Mouse (Mus musculus) MEL (cell line): ENCODE measurements at regions not wholly inside any gene's neighbourhood (a gene's known extent, or its start where the extent isn't known, plus 50 kb on each side); places are given as distances from the start of the nearest gene placed in this dataset.

Experiments
- DNase-seq: peaks from one replicate; pipeline ENCODE4 v3.0.0; 2011; ENCODE audit warnings: low read depth, low spot score
- H3K27ac ChIP-seq: 2 replicates; pipeline ENCODE4 v1.5.1; 2012; ENCODE audit warnings: low read depth, mild to moderate bottlenecking, control low read depth, low read length, moderate library complexity; ENCODE audit not compliant: control insufficient read depth
- H3K27me3 ChIP-seq, 2 experiments: fragments of 150-350 bp in 1 of 2; sonication (generic) in 1 of 2; 2 replicates each; pipeline ENCODE4 v1.6.1; 2012; ENCODE audit warnings: low read length in 2 of 2, mild to moderate bottlenecking in 2 of 2, improper control_type of control experiment in 1 of 2, moderate library complexity in 1 of 2; ENCODE audit not compliant: insufficient read depth in 2 of 2, control insufficient read depth in 1 of 2
- H3K36me3 ChIP-seq, 2 experiments: 2 replicates each; pipeline ENCODE4 v1.6.1; 2012 to 2014; ENCODE audit warnings: low read length in 2 of 2, improper control_type of control experiment in 1 of 2, inconsistent platforms in 1 of 2, mild to moderate bottlenecking in 1 of 2; ENCODE audit not compliant: insufficient read depth in 2 of 2, control insufficient read depth in 1 of 2
- H3K4me1 ChIP-seq, 2 experiments: fragments of 150-350 bp in 1 of 2; sonication (generic) in 1 of 2; 2 replicates each; pipeline ENCODE4 v1.6.1; 2012; ENCODE audit warnings: low read length in 2 of 2, improper control_type of control experiment in 1 of 2, mild to moderate bottlenecking in 1 of 2; ENCODE audit not compliant: insufficient read depth in 2 of 2, control insufficient read depth in 1 of 2
- H3K4me3 ChIP-seq, 2 experiments: fragments of 150-350 bp in 1 of 2; sonication (generic) in 1 of 2; 2 replicates each; pipeline ENCODE4 v1.5.1; 2012; ENCODE audit warnings: low read depth in 2 of 2, low read length in 2 of 2, mild to moderate bottlenecking in 2 of 2, moderate library complexity in 2 of 2, control low read depth in 1 of 2, improper control_type of control experiment in 1 of 2; ENCODE audit not compliant: control insufficient read depth in 1 of 2, insufficient read depth in 1 of 2
- H3K79me2 ChIP-seq: 2 replicates; pipeline ENCODE4 v1.6.1; 2012; ENCODE audit warnings: mild to moderate bottlenecking, low read length, moderate library complexity; ENCODE audit not compliant: control insufficient read depth, poor library complexity, insufficient read depth
- H3K9ac ChIP-seq: 2 replicates; pipeline ENCODE4 v1.6.1; 2012; ENCODE audit warnings: low read depth, mild to moderate bottlenecking, control low read depth, low read length, moderate library complexity; ENCODE audit not compliant: control insufficient read depth, poor library complexity, severe bottlenecking
- H3K9me3 ChIP-seq: fragments of 150-350 bp; sonication (generic); replicated peaks from 2 replicates; pipeline ENCODE4 v1.6.1; 2012; ENCODE audit warnings: mild to moderate bottlenecking, low read length, improper control_type of control experiment, moderate library complexity; ENCODE audit not compliant: insufficient read depth
- BHLHE40 ChIP-seq: IDR thresholded peaks from 2 replicates; pipeline ENCODE4 v1.6.1; 2012; ENCODE audit warnings: low read depth, mild to moderate bottlenecking, inconsistent platforms, low read length, improper control_type of control experiment, borderline replicate concordance
- CHD1 ChIP-seq: IDR thresholded peaks from 2 replicates; pipeline ENCODE4 v1.6.1; 2012; ENCODE audit warnings: low read depth, mild to moderate bottlenecking, inconsistent platforms, low read length, improper control_type of control experiment
- CHD2 ChIP-seq: IDR thresholded peaks from 2 replicates; pipeline ENCODE4 v1.6.1; 2011; ENCODE audit warnings: low read length, improper control_type of control experiment
- ELF1 ChIP-seq: IDR thresholded peaks from 2 replicates; pipeline ENCODE4 v1.6.1; 2014; ENCODE audit warnings: low read depth, mild to moderate bottlenecking, inconsistent platforms, low read length, improper control_type of control experiment, moderate library complexity
- ETS1 ChIP-seq: IDR thresholded peaks from 2 replicates; pipeline ENCODE4 v1.6.1; 2012; ENCODE audit warnings: low read depth, mild to moderate bottlenecking, inconsistent platforms, low read length, improper control_type of control experiment, moderate library complexity
- GATA1 ChIP-seq: IDR thresholded peaks from 2 replicates; pipeline ENCODE4 v1.6.1; 2011; ENCODE audit warnings: low read depth, low read length, improper control_type of control experiment
- JUND ChIP-seq: IDR thresholded peaks from 2 replicates; pipeline ENCODE4 v1.6.1; 2011; ENCODE audit warnings: low read depth, mild to moderate bottlenecking, improper control_type of control experiment, low read length
- MAFK ChIP-seq: IDR thresholded peaks from 2 replicates; pipeline ENCODE4 v1.6.1; 2011; ENCODE audit warnings: low read depth, mild to moderate bottlenecking, low read length, improper control_type of control experiment, borderline replicate concordance
- MAX ChIP-seq: IDR thresholded peaks from 2 replicates; pipeline ENCODE4 v1.6.1; 2011; ENCODE audit warnings: low read length, improper control_type of control experiment
- MXI1 ChIP-seq: IDR thresholded peaks from 2 replicates; pipeline ENCODE4 v1.6.1; 2011; ENCODE audit warnings: mild to moderate bottlenecking, low read depth, low read length, improper control_type of control experiment
- MYB ChIP-seq: IDR thresholded peaks from 2 replicates; pipeline ENCODE4 v1.6.1; 2011; ENCODE audit warnings: mild to moderate bottlenecking, low read depth, low read length, improper control_type of control experiment
- POLR2AphosphoS2 ChIP-seq: IDR thresholded peaks from 2 replicates; pipeline ENCODE4 v1.6.1; 2011; ENCODE audit warnings: low read length, improper control_type of control experiment
- POLR2AphosphoS5 ChIP-seq: IDR thresholded peaks from 2 replicates; pipeline ENCODE4 v1.6.1; 2012; ENCODE audit warnings: low read depth, borderline replicate concordance, mild to moderate bottlenecking, inconsistent platforms, low read length, moderate library complexity, mixed read lengths
- RCOR1 ChIP-seq: IDR thresholded peaks from 2 replicates; pipeline ENCODE4 v1.6.1; 2012; ENCODE audit warnings: low read depth, mild to moderate bottlenecking, inconsistent platforms, low read length, improper control_type of control experiment
- TAL1 ChIP-seq: IDR thresholded peaks from 2 replicates; pipeline ENCODE4 v1.6.1; 2012; ENCODE audit warnings: mild to moderate bottlenecking, inconsistent platforms, low read length, moderate library complexity, mixed read lengths
- TCF12 ChIP-seq: IDR thresholded peaks from 2 replicates; pipeline ENCODE4 v1.6.1; 2014; ENCODE audit warnings: low read depth, mild to moderate bottlenecking, inconsistent platforms, low read length, improper control_type of control experiment, moderate library complexity
- UBTF ChIP-seq: IDR thresholded peaks from 2 replicates; pipeline ENCODE4 v1.6.1; 2012; ENCODE audit warnings: low read depth, mild to moderate bottlenecking, inconsistent platforms, low read length, improper control_type of control experiment, moderate library complexity, borderline replicate concordance; ENCODE audit not compliant: insufficient read depth
- USF1 ChIP-seq: IDR thresholded peaks from 2 replicates; pipeline ENCODE4 v1.6.1; 2014; ENCODE audit warnings: low read depth, mild to moderate bottlenecking, inconsistent platforms, low read length, improper control_type of control experiment, moderate library complexity
- USF2 ChIP-seq, 2 experiments: IDR thresholded peaks; 2 replicates each; pipeline ENCODE4 v1.6.1; 2011 to 2012; ENCODE audit warnings: improper control_type of control experiment in 2 of 2, low read length in 2 of 2, borderline replicate concordance in 1 of 2, inconsistent platforms in 1 of 2, low read depth in 1 of 2, mild to moderate bottlenecking in 1 of 2; ENCODE audit not compliant: insufficient read depth in 1 of 2
- ZKSCAN1 ChIP-seq: IDR thresholded peaks from 2 replicates; pipeline ENCODE4 v1.6.1; 2012; ENCODE audit warnings: low read depth, mild to moderate bottlenecking, inconsistent platforms, low read length, improper control_type of control experiment, moderate library complexity
- ZMIZ1 ChIP-seq: IDR thresholded peaks from 2 replicates; pipeline ENCODE4 v1.6.1; 2012; ENCODE audit warnings: low read depth, mild to moderate bottlenecking, inconsistent platforms, low read length, improper control_type of control experiment, moderate library complexity

GRCm38 (mm10) chr6:109370286-109370685 is 541.8 kb downstream of the Edem1 start:
- TF ChIP-seq MAX (no peak), ZMIZ1 (no peak), POLR2AphosphoS2 (no peak), USF2 (IDR thresholded peaks at IDR 0.05; ENCODE audit: borderline replicate concordance in 1 of 2, insufficient read depth in 1 of 2, low read depth in 1 of 2, low read length in 2 of 2) (no peak), CHD1 (no peak), POLR2AphosphoS5 (no peak)
- H3K4me3 ChIP-seq = no peak overlapping the region
- no peaks in the 10 kb centered on the region for H3K9me3 ChIP-seq
- no peak for DNase-seq
- H3K27ac ChIP-seq = no peak overlapping the region
- H3K79me2 ChIP-seq = no peaks in the 10 kb centered on the region
- no peaks in the 10 kb centered on the region for H3K27me3 ChIP-seq
- H3K9ac ChIP-seq = no peak overlapping the region
- no peaks in the 10 kb centered on the region for H3K4me1 ChIP-seq
- H3K36me3 ChIP-seq = no peaks in the 10 kb centered on the region

GRCm38 (mm10) chr6:109371931-109372330 is 543.5 kb downstream of the Edem1 start:
- H3K27ac ChIP-seq = no peak overlapping the region
- no peak overlapping the region for H3K4me3 ChIP-seq
- no peaks in the 10 kb centered on the region for H3K4me1 ChIP-seq
- H3K9ac ChIP-seq = no peak overlapping the region
- H3K36me3 ChIP-seq = no peaks in the 10 kb centered on the region
- H3K9me3 ChIP-seq = no peaks in the 10 kb centered on the region
- H3K79me2 ChIP-seq = no peaks in the 10 kb centered on the region
- TF ChIP-seq MXI1 = no peak
- TF ChIP-seq CHD2 = no peak
- TF ChIP-seq USF2 (IDR thresholded peaks at IDR 0.05; ENCODE audit: borderline replicate concordance in 1 of 2, insufficient read depth in 1 of 2, low read depth in 1 of 2, low read length in 2 of 2) = no peak
- TF ChIP-seq CHD1 = no peak
- TF ChIP-seq ZKSCAN1 = no peak
- no peaks in the 10 kb centered on the region for H3K27me3 ChIP-seq
- DNase-seq = no peak

- Histone ChIP-seq H3K9ac (no peak overlapping the region), H3K36me3 (no peaks in the 10 kb centered on the region), H3K27me3 (no peaks in the 10 kb centered on the region)
- TF ChIP-seq MAFK = no peak
- no peak for TF ChIP-seq CHD1
- no peak for TF ChIP-seq RCOR1
- TF ChIP-seq ZKSCAN1 = no peak
- TF ChIP-seq USF1 = no peak
- TF ChIP-seq ETS1 = no peak
- no peak for TF ChIP-seq POLR2AphosphoS5
- no peak for TF ChIP-seq TCF12
- TF ChIP-seq BHLHE40 = no peak
- TF ChIP-seq GATA1 = no peak
- TF ChIP-seq JUND = no peak
- no peak for TF ChIP-seq POLR2AphosphoS2
- no peak for TF ChIP-seq USF2 (IDR thresholded peaks at IDR 0.05; ENCODE audit: borderline replicate concordance in 1 of 2, insufficient read depth in 1 of 2, low read depth in 1 of 2, low read length in 2 of 2)
- no peak for TF ChIP-seq TAL1
- no peak for TF ChIP-seq ELF1
- no peak for TF ChIP-seq MYB
- TF ChIP-seq UBTF = no peak
- TF ChIP-seq, all 39 proteins: peak for 0
- Histone ChIP-seq H3K79me2 (no peaks in the 10 kb centered on the region), H3K9me3 (no peaks in the 10 kb centered on the region), H3K27ac (no peak overlapping the region), H3K4me1 (no peaks in the 10 kb centered on the region), H3K4me3 (no peak overlapping the region)
- DNase-seq = no peak
These were observed 558.8 kb downstream of the Edem1 start for GRCm38 (mm10) chr6:109387212-109387611.
